Mouse (Mus musculus) neural tube, embryonic 14.5 days (tissue): Measurements from ENCODE around the gene Zfp90. TPM values are rescaled to one million over a fixed set of nuclear protein-coding genes. Genes with fewer than 3 reads are reported as not detected.
A peak's percentile ranks its signal among the peaks of the same experiment; 100 is the strongest.
"Not testable (repeated sequence)": the region's sequence is repeated elsewhere in the genome, so short reads cannot be mapped to it uniquely, and the experiment has no call there.

Source experiments
- ATAC-seq: fragments of 200-750 bp; cut with Nextera tagmentation; 2 replicates; pipeline ENCODE4 v1.8.0; 2017; ENCODE audit warnings: low read depth, mild to moderate bottlenecking, moderate TSS enrichment, moderate library complexity
- H3K27ac ChIP-seq: fragments of 300-500 bp; sonication (generic); 2 replicates; pipeline ENCODE4 v1.5.1; 2014; ENCODE audit warnings: low read depth, mild to moderate bottlenecking, control low read depth, low read length, moderate library complexity, mixed read lengths
- H3K27me3 ChIP-seq: fragments of 300-500 bp; sonication (generic); 2 replicates; pipeline ENCODE4 v1.6.1; 2014; ENCODE audit warnings: low read length; ENCODE audit not compliant: control insufficient read depth, insufficient read depth
- H3K36me3 ChIP-seq: fragments of 300-500 bp; sonication (generic); 2 replicates; pipeline ENCODE4 v1.6.1; 2014; ENCODE audit warnings: low read length, mixed read lengths; ENCODE audit not compliant: control insufficient read depth, insufficient read depth
- H3K4me1 ChIP-seq: fragments of 300-500 bp; sonication (generic); 2 replicates; pipeline ENCODE4 v1.6.1; 2014; ENCODE audit warnings: low read length; ENCODE audit not compliant: control insufficient read depth, insufficient read depth
- H3K4me2 ChIP-seq: fragments of 300-500 bp; sonication (generic); 2 replicates; pipeline ENCODE4 v1.6.1; 2014; ENCODE audit warnings: mild to moderate bottlenecking, low read depth, low read length, control low read depth
- H3K4me3 ChIP-seq: fragments of 300-500 bp; sonication (generic); 2 replicates; pipeline ENCODE4 v1.5.1; 2014; ENCODE audit warnings: low read depth, low read length, control low read depth, mixed read lengths
- H3K9ac ChIP-seq: fragments of 300-500 bp; sonication (generic); replicated peaks from 2 replicates; pipeline ENCODE4 v1.6.1; 2014; ENCODE audit warnings: low read depth, mild to moderate bottlenecking, control low read depth, low read length, mixed read lengths
- H3K9me3 ChIP-seq: fragments of 300-500 bp; sonication (generic); 2 replicates; pipeline ENCODE4 v1.6.1; 2016; ENCODE audit warnings: low read length; ENCODE audit not compliant: control insufficient read depth
- WGBS: fragments of 180-500 bp; shearing (Covaris S2); extraction: QIAGEN DNeasy Blood & Tissue Kit; methylation state at CpG from one replicate; pipeline ENCODE4 v1.1.7; 2014; 5-methylcytosine and 5-hydroxymethylcytosine counted together
- polyA plus RNA-seq: library from polyadenylated mRNA; unstranded; fragments of >200 nt; fragmentation: Nextera tagmentation; extraction: Ambion mirVana; gene quantifications from 2 replicates; pipeline ENCODE4 v1.2.1, GENCODE M21; 2014

The Zfp90 gene
- polyA plus RNA-seq, 1 experiment from 2014 or later: 46.8 TPM

DNA sequence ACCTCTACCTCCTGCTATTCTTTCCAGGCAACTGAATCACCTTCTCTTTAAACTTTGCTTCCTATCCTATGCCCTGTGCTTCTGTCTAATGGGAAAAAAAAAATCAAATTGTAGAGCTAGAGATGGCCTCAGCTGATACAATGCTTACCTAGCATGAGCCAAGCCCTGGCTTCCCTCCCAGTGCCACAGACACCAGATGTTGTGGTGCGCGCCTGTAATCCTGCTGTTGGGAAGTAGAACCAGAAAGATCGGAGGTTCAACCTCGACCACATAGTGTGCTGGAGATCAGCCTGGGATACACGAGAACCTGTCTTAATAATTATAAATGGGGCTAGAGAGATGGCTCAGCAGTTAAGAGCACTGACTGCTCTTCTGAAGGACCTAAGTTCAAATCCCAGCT is 2.6 kb downstream of the Zfp90 start:
- Histone ChIP-seq H3K4me1 (peaks cover 10% of the 10 kb centered on the region), H3K9ac (no peak overlapping the region), H3K27ac (no peak overlapping the region), H3K27me3 (no peaks in the 10 kb centered on the region), H3K36me3 (peaks cover 41% of the 10 kb centered on the region), H3K4me3 (no peak overlapping the region), H3K4me2 (no peak overlapping the region), H3K9me3 (peaks cover 4% of the 10 kb centered on the region; the same call in 1 of the 2 replicates)
- WGBS: 97% methylated on average over 5 of the region's 5 CpGs
- no peak for ATAC-seq

DNA sequence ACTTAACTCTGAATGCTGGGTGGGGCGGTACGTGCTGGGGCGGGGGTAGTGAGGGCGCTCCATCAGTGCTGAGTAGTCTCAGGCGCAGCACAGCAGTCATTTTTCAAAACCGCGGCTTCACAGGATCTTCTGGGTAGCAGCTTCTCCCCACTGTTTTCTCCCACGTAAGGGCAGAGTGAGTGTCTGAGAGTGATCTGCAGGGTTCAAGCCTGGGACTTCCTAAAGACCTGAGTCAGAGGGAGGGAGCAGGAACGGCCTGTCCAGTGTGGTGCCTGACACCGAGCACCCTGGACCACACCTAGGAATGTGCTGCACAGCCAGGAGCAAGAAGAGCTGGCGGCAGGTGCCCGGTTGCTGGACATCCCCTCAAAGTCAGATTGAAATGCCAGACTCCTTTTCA is 16.0 kb downstream of the Zfp90 start:
- ATAC-seq: no peak
- 43% methylated on average over 12 of the region's 12 CpGs for WGBS
- Histone ChIP-seq H3K4me1 (no peaks in the 10 kb centered on the region), H3K36me3 (peaks cover 3% of the 10 kb centered on the region), H3K4me3 (no peak overlapping the region), H3K27ac (no peak overlapping the region), H3K9me3 (peaks cover 5% of the 10 kb centered on the region), H3K9ac (no peak overlapping the region), H3K4me2 (no peak overlapping the region), H3K27me3 (0 out of 2 replicates have a peak, but pooled peaks cover 2% of the 10 kb centered on the region)

DNA sequence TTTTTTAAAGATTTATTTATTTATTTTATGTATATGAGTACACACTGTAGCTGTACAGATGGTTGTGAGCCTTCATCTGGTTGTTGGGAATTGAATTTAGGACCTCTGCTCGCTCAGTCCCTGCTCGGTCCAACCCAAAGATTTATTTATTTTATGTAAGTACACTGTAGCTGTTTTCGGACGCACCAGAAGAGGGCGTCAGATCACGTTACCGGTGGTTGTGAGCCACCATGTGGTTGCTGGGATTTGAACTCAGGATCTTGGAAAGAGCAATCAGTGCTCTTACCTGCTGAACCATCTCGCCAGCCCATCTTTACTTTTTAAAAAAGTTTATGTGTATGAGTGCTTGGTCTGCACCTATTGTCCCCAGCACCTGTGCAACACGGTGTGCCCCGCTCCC is 16.8 kb downstream of the Zfp90 start:
- not testable (repeated sequence) for H3K36me3 ChIP-seq, H3K9ac ChIP-seq, H3K27ac ChIP-seq, H3K4me1 ChIP-seq, H3K9me3 ChIP-seq, ATAC-seq, H3K4me3 ChIP-seq, H3K27me3 ChIP-seq, H3K4me2 ChIP-seq
- WGBS: 66% methylated on average over 10 of the region's 10 CpGs

DNA sequence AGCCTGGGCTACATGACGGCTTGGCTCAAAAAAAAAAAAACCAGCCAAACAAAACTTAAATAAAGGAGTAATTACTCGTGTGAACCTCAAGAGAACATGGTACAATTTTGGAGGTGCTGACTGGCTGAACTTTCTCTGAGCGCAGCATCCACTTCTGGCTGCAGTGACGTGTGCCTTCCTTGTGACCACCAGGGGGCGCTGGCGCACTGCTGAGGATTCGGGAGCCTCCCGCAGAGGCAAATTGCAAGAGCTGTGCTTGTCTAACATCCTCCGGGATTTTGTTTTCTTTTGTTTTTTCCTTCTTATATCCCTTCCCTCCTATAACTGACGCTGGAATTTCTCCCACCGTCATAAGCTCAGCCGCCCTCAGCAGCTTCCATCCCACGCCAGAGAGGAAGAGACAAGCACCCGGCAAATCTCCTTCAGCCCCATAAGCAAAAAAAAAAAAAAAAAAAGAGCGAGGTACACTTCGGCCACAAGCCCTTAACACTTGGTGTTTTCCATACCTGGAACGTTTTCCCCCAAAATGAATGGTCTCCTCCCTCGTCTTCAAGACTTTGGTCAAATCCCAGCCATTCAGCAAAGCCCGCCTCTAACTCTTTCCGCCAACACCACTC is 17.9 kb downstream of the Zfp90 start:
- Histone ChIP-seq H3K4me1 (no peaks in the 10 kb centered on the region), H3K4me2 (peak overlapping the region; percentile 48), H3K9ac (peak overlapping the region; percentile 30; the same call in 1 of the 2 replicates), H3K36me3 (no peaks in the 10 kb centered on the region), H3K9me3 (no peaks in the 10 kb centered on the region), H3K27ac (no peak overlapping the region), H3K27me3 (0 out of 2 replicates have a peak, but pooled peaks cover 2% of the 10 kb centered on the region), H3K4me3 (peak overlapping the region; percentile 20; the same call in 1 of the 2 replicates)
- peak; percentile 84; the same call in 1 of the 2 replicates for ATAC-seq
- 10% methylated on average over 20 of the region's 20 CpGs for WGBS

DNA sequence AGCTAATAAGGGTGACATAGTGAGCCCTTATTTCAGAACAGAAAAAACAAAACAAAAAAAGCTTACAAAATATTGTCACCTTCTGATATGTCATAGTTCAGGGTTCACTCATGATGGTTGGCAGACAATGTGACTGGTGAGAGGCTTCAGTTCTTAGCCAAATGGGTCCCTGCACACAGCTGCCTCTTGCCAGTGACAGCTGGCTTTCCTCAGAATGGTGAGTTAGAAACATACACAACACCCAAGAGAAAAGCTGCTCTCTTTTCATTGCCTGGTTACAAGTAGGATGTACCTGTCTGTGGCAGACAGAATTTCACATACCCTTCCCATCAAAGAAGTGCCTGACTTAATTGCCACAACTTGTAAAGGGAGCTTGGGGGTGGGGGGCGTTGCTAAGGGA is 18.5 kb downstream of the Zfp90 start:
- Histone ChIP-seq H3K27ac (no peak overlapping the region), H3K9ac (no peak overlapping the region), H3K4me2 (no peak overlapping the region), H3K27me3 (0 out of 2 replicates have a peak, but pooled peaks cover 2% of the 10 kb centered on the region), H3K4me3 (no peak overlapping the region), H3K9me3 (no peaks in the 10 kb centered on the region), H3K4me1 (no peaks in the 10 kb centered on the region), H3K36me3 (no peaks in the 10 kb centered on the region)
- ATAC-seq: no peak
- WGBS: 38% methylated on average over 1 of the region's 1 CpGs

DNA sequence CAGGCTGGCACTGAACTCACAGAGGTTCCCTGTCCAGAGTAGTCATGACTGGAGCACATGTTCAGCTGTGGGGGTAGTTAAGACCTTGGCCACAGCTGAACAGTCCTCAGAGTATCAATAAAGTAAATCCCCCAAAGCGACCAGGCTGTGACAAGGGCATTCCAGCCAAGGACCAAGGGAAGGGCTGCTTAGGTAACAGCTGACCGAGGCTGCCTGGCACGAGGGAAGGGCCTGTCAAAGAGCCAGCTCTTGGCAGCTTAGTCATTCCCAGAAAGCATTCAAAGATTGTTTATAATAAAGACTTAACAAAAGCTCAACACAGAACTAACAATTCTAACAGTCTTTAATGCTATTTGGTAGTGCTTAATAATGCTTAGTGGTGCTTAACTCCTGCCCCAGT is 22.7 kb downstream of the Zfp90 start:
- Histone ChIP-seq H3K4me2 (no peak overlapping the region), H3K4me1 (no peaks in the 10 kb centered on the region), H3K9me3 (no peaks in the 10 kb centered on the region), H3K36me3 (no peaks in the 10 kb centered on the region), H3K27ac (no peak overlapping the region), H3K9ac (no peak overlapping the region), H3K27me3 (no peaks in the 10 kb centered on the region), H3K4me3 (no peak overlapping the region)
- WGBS: 83% methylated on average over 3 of the region's 3 CpGs
- ATAC-seq: no peak

DNA sequence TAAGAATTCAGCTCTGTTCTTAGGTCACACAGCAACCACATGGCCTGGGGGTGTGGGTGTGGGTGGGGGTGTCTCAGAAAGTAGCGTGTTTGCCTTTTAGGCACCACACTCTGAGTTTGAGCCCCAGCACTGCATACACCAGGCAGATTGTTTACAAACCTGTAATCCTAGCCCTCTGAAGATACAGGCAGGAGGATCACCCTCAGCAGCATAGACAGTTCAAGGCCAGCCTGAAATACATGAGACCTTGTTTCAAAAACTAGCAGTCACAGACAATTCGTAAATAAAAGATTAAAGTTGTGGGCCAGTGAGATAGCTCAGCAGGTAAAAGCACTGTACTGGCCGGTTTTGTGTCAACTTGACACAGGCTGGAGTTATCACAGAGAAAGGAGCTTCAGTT is 25.0 kb downstream of the Zfp90 start:
- H3K4me3 ChIP-seq: no peak overlapping the region
- no peaks in the 10 kb centered on the region for H3K9me3 ChIP-seq
- H3K27me3 ChIP-seq: no peaks in the 10 kb centered on the region
- no peaks in the 10 kb centered on the region for H3K4me1 ChIP-seq
- WGBS: 92% methylated on average over 3 of the region's 3 CpGs
- no peak for ATAC-seq
- no peak overlapping the region for H3K4me2 ChIP-seq
- no peak overlapping the region for H3K27ac ChIP-seq
- no peaks in the 10 kb centered on the region for H3K36me3 ChIP-seq
- no peak overlapping the region for H3K9ac ChIP-seq

DNA sequence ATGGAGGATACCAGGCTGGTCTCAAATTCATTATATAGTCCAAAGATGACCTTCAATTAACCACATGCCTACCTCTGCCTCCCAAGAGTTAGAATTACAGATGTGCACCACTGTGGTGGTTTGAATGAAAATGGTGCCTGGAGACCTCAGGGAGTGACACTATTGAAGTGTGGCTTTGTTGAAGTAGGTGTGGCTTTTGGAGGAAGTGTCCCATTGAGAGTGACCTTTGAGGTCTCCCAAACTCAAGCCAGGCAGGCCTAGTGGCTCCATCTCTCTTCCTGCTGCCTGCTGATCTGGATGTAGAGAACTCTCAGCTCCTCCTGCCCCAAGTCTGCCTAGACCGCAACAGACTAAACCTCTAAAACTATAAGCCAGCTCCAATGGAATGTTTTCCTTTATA is 27.6 kb downstream of the Zfp90 start:
- H3K27me3 ChIP-seq: no peaks in the 10 kb centered on the region
- H3K4me2 ChIP-seq: no peak overlapping the region
- no peak for ATAC-seq
- H3K4me3 ChIP-seq: no peak overlapping the region
- H3K9me3 ChIP-seq: no peaks in the 10 kb centered on the region
- no peak overlapping the region for H3K9ac ChIP-seq
- 83% methylated on average over 1 of the region's 1 CpGs for WGBS
- H3K36me3 ChIP-seq: no peaks in the 10 kb centered on the region
- no peaks in the 10 kb centered on the region for H3K4me1 ChIP-seq
- H3K27ac ChIP-seq: no peak overlapping the region

DNA sequence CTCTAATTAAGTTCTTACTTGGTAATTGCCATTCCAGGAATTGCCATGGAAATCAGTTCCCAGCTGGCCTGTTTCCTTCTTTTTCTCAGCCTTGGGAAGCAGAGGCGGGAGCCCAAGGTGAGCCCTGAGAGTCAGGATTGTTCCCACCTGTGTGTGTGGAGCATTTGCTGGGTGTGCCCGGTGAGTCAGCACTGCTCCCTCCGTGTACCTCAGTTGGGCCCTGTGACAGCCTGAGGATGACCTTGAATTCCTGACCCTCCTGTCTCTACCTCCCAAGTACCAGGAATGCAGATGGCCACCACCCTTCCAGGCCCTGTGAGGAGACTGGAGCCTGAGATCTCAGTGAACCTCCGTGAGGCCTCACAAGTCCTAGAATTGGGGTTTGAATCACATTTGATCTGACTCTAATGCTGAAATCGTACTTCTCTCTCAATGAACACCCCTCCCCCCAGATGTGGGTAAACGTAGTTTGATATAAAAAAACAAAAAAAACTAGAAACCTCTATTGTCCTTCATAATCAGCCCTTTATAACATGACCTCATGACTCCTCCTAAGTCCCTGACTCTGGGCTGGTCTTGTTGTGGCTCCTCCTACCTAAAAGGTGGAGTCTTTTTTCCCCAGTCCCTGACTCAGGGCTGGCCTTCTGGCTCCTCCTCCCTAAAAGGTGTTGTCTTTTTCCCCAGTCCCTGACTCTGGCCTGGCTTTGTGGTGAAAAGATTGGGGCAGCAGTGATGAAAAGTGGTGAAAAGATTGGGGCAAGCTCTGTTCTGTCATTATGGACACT is 36.4 kb downstream of the Zfp90 start:
- 0 out of 2 replicates have a peak, but pooled peaks cover 3% of the 10 kb centered on the region for H3K4me1 ChIP-seq
- H3K9ac ChIP-seq: no peak overlapping the region
- H3K4me3 ChIP-seq: no peak overlapping the region

More for the DNA sequence above, 36.4 kb downstream of the Zfp90 start:
- no peak for ATAC-seq
- H3K4me2 ChIP-seq: no peak overlapping the region
- no peaks in the 10 kb centered on the region for H3K9me3 ChIP-seq
- H3K27me3 ChIP-seq: no peaks in the 10 kb centered on the region
- no peaks in the 10 kb centered on the region for H3K36me3 ChIP-seq
- 74% methylated on average over 6 of the region's 6 CpGs for WGBS
- H3K27ac ChIP-seq: no peak overlapping the region
